Mouse (Mus musculus): ENCODE data around the gene Nupl1.

GRCm38 (mm10) chr14:60204993-60205392 is 46.2 kb downstream of the Nupl1 start:
- TF ChIP-seq CTCF (conservative IDR thresholded peaks at IDR 0.05 in 1 of 2, IDR thresholded peaks at IDR 0.05 in 1 of 2; ENCODE audit: low read depth in 2 of 2, low read length in 2 of 2) (no peak), POLR2A (IDR thresholded peaks at IDR 0.05; ENCODE audit: low read depth, low read length) (no peak), RAD21 (IDR thresholded peaks at IDR 0.05; ENCODE audit: low read depth, low read length) (no peak), TBP (conservative IDR thresholded peaks at IDR 0.05; ENCODE audit: low read depth, low read length) (no peak)
